In genomic region chr2:60879141-60879818, GRCm38 (mm10) we compare ENCODE assay signal across 8 mouse cellular contexts.
DNase-seq lines count a peak whose midpoint lies in the region; ATAC-seq and TF ChIP-seq lines count a peak whose summit lies in the region.

No protein-coding gene starts in this region.

- ATAC-seq in heart, postnatal 0 days (ENCODE audit: insufficient read depth, low read depth): no peak

- peak overlapping the region; percentile 91 for H3K4me3 ChIP-seq in gastrocnemius, adult 2 months
- H3K4me3 ChIP-seq in MEL (ENCODE audit: control insufficient read depth in 1 of 2, insufficient read depth in 1 of 2, low read depth in 2 of 2, low read length in 2 of 2) (no peak overlapping the region), macrophage (ENCODE audit: inconsistent target) (peak overlapping the region; percentile 61; the same call in 1 of the 2 replicates)
- peak overlapping the region; percentile 98 for H3K4me3 ChIP-seq in heart, postnatal 0 days (ENCODE audit: low read depth, low read length)

- H3K79me2 ChIP-seq in MEL (ENCODE audit: control insufficient read depth, insufficient read depth, low read length, poor library complexity) (peaks cover 3% of the 10 kb centered on the region), macrophage (ENCODE audit: inconsistent target) (peaks cover 63% of the 10 kb centered on the region)

- H3K27me3 ChIP-seq in MEL (ENCODE audit: control insufficient read depth in 1 of 2, insufficient read depth in 2 of 2, low read length in 2 of 2): no peaks in the 10 kb centered on the region
- no peaks in the 10 kb centered on the region for H3K27me3 ChIP-seq in heart, postnatal 0 days (ENCODE audit: control insufficient read depth, insufficient read depth, low read length)

- H3K4me1 ChIP-seq in MEL (ENCODE audit: control insufficient read depth in 1 of 2, insufficient read depth in 2 of 2, low read length in 2 of 2): peaks cover 0 to 3% of the 10 kb centered on the region in 2 experiments; a peak in 3 of 4 replicates
- H3K4me1 ChIP-seq in heart, postnatal 0 days (ENCODE audit: control insufficient read depth, insufficient read depth): peaks cover 39% of the 10 kb centered on the region

- 58% methylated on average over 5 of the region's 5 CpGs for WGBS in heart, postnatal 0 days
- 93% methylated on average over 4 of the region's 5 CpGs for WGBS in macrophage (ENCODE audit: missing documents)

- no peaks in the 10 kb centered on the region for H3K9me3 ChIP-seq in MEL (replicated peaks; ENCODE audit: insufficient read depth, low read length)
- no peaks in the 10 kb centered on the region for H3K9me3 ChIP-seq in heart, postnatal 0 days (replicated peaks; ENCODE audit: control insufficient read depth, low read length)

- H3K27ac ChIP-seq in gastrocnemius, adult 2 months: peak overlapping the region; percentile 95; the same call in 1 of the 2 replicates
- H3K27ac ChIP-seq in MEL (ENCODE audit: control insufficient read depth, low read depth, low read length) (no peak overlapping the region), macrophage (peak overlapping the region; percentile 78)
- peak overlapping the region; percentile 25; the same call in 1 of the 2 replicates for H3K27ac ChIP-seq in heart, postnatal 0 days (ENCODE audit: low read depth)

- H3K4me2 ChIP-seq in heart, postnatal 0 days (ENCODE audit: low read depth, low read length): peak overlapping the region; percentile 80

- no peak for TF ChIP-seq EP300 in MEL (IDR thresholded peaks at IDR 0.05; ENCODE audit: low read depth in 1 of 2, low read length in 2 of 2)
- no peak for TF ChIP-seq EP300 in heart, postnatal 0 days (IDR thresholded peaks at IDR 0.05; ENCODE audit: low read depth)

- H3K36me3 ChIP-seq in MEL (ENCODE audit: control insufficient read depth in 1 of 2, insufficient read depth in 2 of 2, low read length in 2 of 2): peaks cover 0 to 11% of the 10 kb centered on the region in 2 experiments; a peak in 2 of 4 replicates
- H3K36me3 ChIP-seq in heart, postnatal 0 days (replicated peaks; ENCODE audit: control insufficient read depth, insufficient read depth, low read length): no peaks in the 10 kb centered on the region
- H3K36me3 ChIP-seq in macrophage (ENCODE audit: inconsistent target): no peaks in the 10 kb centered on the region

- DNase-seq in gastrocnemius, adult 2 months: no peak
- DNase-seq in gastrocnemius, postnatal 10 days: no peak
- DNase-seq in MEL (ENCODE audit: low read depth, low spot score): peak; percentile 28
- DNase-seq in heart, postnatal 0 days (ENCODE audit: low spot score): peak; percentile 5
- DNase-seq in cerebellum, adult 9-11 months: no peak
- DNase-seq in spleen, postnatal 4 days (ENCODE audit: low spot score in 2 of 2): no peak
- DNase-seq in gastrocnemius, postnatal 25 days: no peak

- TF ChIP-seq CTCF in gastrocnemius, adult 2 months (IDR thresholded peaks at IDR 0.05): no peak
- no peak for TF ChIP-seq CTCF in MEL (IDR thresholded peaks at IDR 0.05 in 2 of 3, conservative IDR thresholded peaks at IDR 0.05 in 1 of 3; ENCODE audit: control insufficient read depth in 1 of 3, insufficient read depth in 1 of 3, low read depth in 2 of 3, low read length in 3 of 3, poor library complexity in 1 of 3, severe bottlenecking in 1 of 3)
- TF ChIP-seq CTCF in heart, postnatal 0 days (IDR thresholded peaks at IDR 0.05; ENCODE audit: low read depth): no peak

- no peak for TF ChIP-seq POLR2A in MEL (IDR thresholded peaks at IDR 0.05; ENCODE audit: control insufficient read depth in 1 of 2, insufficient read depth in 1 of 2, low read depth in 1 of 2, low read length in 2 of 2, poor library complexity in 1 of 2)

- H3K9ac ChIP-seq in MEL (ENCODE audit: control insufficient read depth, low read depth, low read length, poor library complexity, severe bottlenecking): no peak overlapping the region
- H3K9ac ChIP-seq in heart, postnatal 0 days (replicated peaks; ENCODE audit: low read depth, low read length): peak overlapping the region; percentile 98

- no peak for TF ChIP-seq RAD21 in MEL (IDR thresholded peaks at IDR 0.05; ENCODE audit: low read depth, low read length)

- intact Hi-C loops in gastrocnemius, adult 2 months (cut with DNase I): no loop called here

TF ChIP-seq in MEL, 35 proteins besides CTCF, POLR2A, EP300 and RAD21:
- TF ChIP-seq TAL1 (IDR thresholded peaks at IDR 0.05; ENCODE audit: low read length) (peak; percentile 24; the same call in 1 of the 2 replicates), NELFE (IDR thresholded peaks at IDR 0.05; ENCODE audit: low read depth, low read length) (no peak)

Comparison
In these comparisons a context has a peak if more than half of its experiments do, and no peak if none do; other contexts are left out.
1. DNase-seq: peak in MEL (single experiment) and heart, postnatal 0 days (single experiment); none in gastrocnemius, adult 2 months (single experiment), gastrocnemius, postnatal 10 days (single experiment), cerebellum, adult 9-11 months (single experiment), spleen, postnatal 4 days (0 of 2) and gastrocnemius, postnatal 25 days (single experiment).
2. H3K4me3 ChIP-seq: peak in gastrocnemius, adult 2 months (single experiment), heart, postnatal 0 days (single experiment) and macrophage (single experiment); none in MEL (0 of 2).